Mouse (Mus musculus) ovary, adult 18-20 months (tissue): ENCODE results near the gene Scn1b.
A peak's percentile ranks its signal among the peaks of the same experiment; 100 is the strongest.

Experiments
- DNase-seq: peaks from one replicate; pipeline ENCODE4 v3.0.0; 2022; ENCODE audit warnings: low spot score, mixed read lengths

The Scn1b gene

GRCm38 (mm10) chr7:31126851-31127724 lies at the start of gene Scn1b:
Gene Scn1b, minus strand, starts transcription at chr7:31127003.
- DNase-seq, result peak; percentile 40

- no peak for DNase-seq
These were observed 48.3 kb upstream of the Scn1b start for GRCm38 (mm10) chr7:31175096-31175495.

GRCm38 (mm10) chr7:31174466-31174865 lies 47.7 kb upstream of the Scn1b start:
- DNase-seq, result no peak

GRCm38 (mm10) chr7:31172238-31172637 lies 45.4 kb upstream of the Scn1b start:
- no peak for DNase-seq

GRCm38 (mm10) chr7:31170520-31170919 lies 43.7 kb upstream of the Scn1b start:
- DNase-seq, result no peak

GRCm38 (mm10) chr7:31168412-31168811 lies 41.6 kb upstream of the Scn1b start:
- DNase-seq, result no peak

- DNase-seq, result no peak
These were observed 37.9 kb upstream of the Scn1b start for GRCm38 (mm10) chr7:31164748-31165147.

- DNase-seq, result no peak
These were observed 37.1 kb upstream of the Scn1b start for GRCm38 (mm10) chr7:31163666-31164577.

- no peak for DNase-seq
These were observed 35.5 kb upstream of the Scn1b start for GRCm38 (mm10) chr7:31162324-31162723.

- no peak for DNase-seq
These were observed 35.0 kb upstream of the Scn1b start for GRCm38 (mm10) chr7:31161831-31162230.

- no peak for DNase-seq
These were observed 34.4 kb upstream of the Scn1b start for GRCm38 (mm10) chr7:31161246-31161645.

GRCm38 (mm10) chr7:31160763-31161162 lies 34.0 kb upstream of the Scn1b start:
- DNase-seq, result peak; percentile 57

- no peak for DNase-seq
These were observed 29.5 kb upstream of the Scn1b start for GRCm38 (mm10) chr7:31156034-31156928.

- DNase-seq, result peak; percentile 58
These were observed 28.7 kb upstream of the Scn1b start, which contains the start of gene Gramd1a for GRCm38 (mm10) chr7:31155296-31156033. Gene Gramd1a, minus strand, starts transcription at chr7:31155896.

- no peak for DNase-seq
These were observed 26.9 kb upstream of the Scn1b start for GRCm38 (mm10) chr7:31153536-31154320.

- DNase-seq, result peak; percentile 60
These were observed 24.8 kb upstream of the Scn1b start for GRCm38 (mm10) chr7:31151301-31152241.

GRCm38 (mm10) chr7:31150566-31151300 lies 23.9 kb upstream of the Scn1b start:
- DNase-seq, result peak; percentile 87
